Mouse (Mus musculus) frontal cortex, postnatal 25 days (tissue): ENCODE results near the gene Pear1.

ENCODE experiments used
- DNase-seq, 2 experiments: peaks; one replicate each; pipeline ENCODE4 v3.0.0; 2022; ENCODE audit warnings: low spot score in 2 of 2

Pear1 gene

GRCm38 (mm10) chr3:87733098-87733497, 91.0 kb downstream of the Pear1 start:
- no peak for DNase-seq

- DNase-seq = no peak
These were observed 95.4 kb downstream of the Pear1 start for GRCm38 (mm10) chr3:87728696-87729095.

GRCm38 (mm10) chr3:87726191-87726590, 97.9 kb downstream of the Pear1 start:
- DNase-seq = no peak

- no peak for DNase-seq
These were observed 98.5 kb downstream of the Pear1 start for GRCm38 (mm10) chr3:87725396-87726160.

- DNase-seq = no peak
These were observed 99.5 kb downstream of the Pear1 start for GRCm38 (mm10) chr3:87724556-87724955.

GRCm38 (mm10) chr3:87718525-87718924, 105.6 kb downstream of the Pear1 start:
- no peak for DNase-seq
